Mouse (Mus musculus) embryonic facial prominence, embryonic 14.5 days (tissue): ENCODE data around the gene Suclg1. TPM values are rescaled to one million over a fixed set of nuclear protein-coding genes. Genes with fewer than 3 reads are reported as not detected.

Source experiments
- ATAC-seq: fragments of 200-750 bp; cut with Nextera tagmentation; 2 replicates; pipeline ENCODE4 v1.8.0; 2017; ENCODE audit warnings: low read depth, moderate number of reproducible peaks, moderate TSS enrichment
- DNase-seq: peaks from one replicate; pipeline ENCODE4 v3.0.0-alpha.2; 2015; ENCODE audit warnings: low spot score
- H3K27ac ChIP-seq: fragments of 300-500 bp; sonication (generic); replicated peaks from 2 replicates; pipeline ENCODE4 v1.5.1; 2014; ENCODE audit warnings: low read depth, mild to moderate bottlenecking, low read length, moderate library complexity
- H3K27me3 ChIP-seq: fragments of 300-500 bp; sonication (generic); replicated peaks from 2 replicates; pipeline ENCODE4 v1.6.1; 2014; ENCODE audit warnings: low read length; ENCODE audit not compliant: control insufficient read depth, insufficient read depth
- H3K36me3 ChIP-seq: fragments of 300-500 bp; sonication (generic); 2 replicates; pipeline ENCODE4 v1.6.1; 2014; ENCODE audit warnings: low read length, mixed read lengths; ENCODE audit not compliant: control insufficient read depth, insufficient read depth
- H3K4me1 ChIP-seq: fragments of 300-500 bp; sonication (generic); 2 replicates; pipeline ENCODE4 v1.6.1; 2014; ENCODE audit warnings: antibody characterized with exemption, low read length; ENCODE audit not compliant: control insufficient read depth, insufficient read depth
- H3K4me2 ChIP-seq: fragments of 300-500 bp; sonication (generic); 2 replicates; pipeline ENCODE4 v1.6.1; 2014; ENCODE audit warnings: low read depth, mild to moderate bottlenecking, low read length, moderate library complexity, mixed read lengths
- H3K4me3 ChIP-seq: fragments of 300-500 bp; sonication (generic); 2 replicates; pipeline ENCODE4 v1.5.1; 2014; ENCODE audit warnings: low read depth, mild to moderate bottlenecking, low read length
- H3K9ac ChIP-seq: fragments of 300-500 bp; sonication (generic); 2 replicates; pipeline ENCODE4 v1.6.1; 2014; ENCODE audit warnings: low read depth, mild to moderate bottlenecking, low read length, moderate library complexity, mixed read lengths
- H3K9me3 ChIP-seq: fragments of 300-500 bp; sonication (generic); 2 replicates; pipeline ENCODE4 v1.6.1; 2016; ENCODE audit warnings: low read length; ENCODE audit not compliant: control insufficient read depth
- WGBS: fragments of 180-500 bp; shearing (Covaris S2); extraction: QIAGEN DNeasy Blood & Tissue Kit; methylation state at CpG from one replicate; pipeline ENCODE4 v1.1.7; 2014; 5-methylcytosine and 5-hydroxymethylcytosine counted together
- polyA plus RNA-seq: library from polyadenylated mRNA; unstranded; fragments of >200 nt; fragmentation: Nextera tagmentation; extraction: Ambion mirVana; gene quantifications from 2 replicates; pipeline ENCODE4 v1.2.1, GENCODE M21; 2014

Gene Suclg1
- polyA plus RNA-seq, 1 experiment from 2014 or later, result 167 TPM

- no peaks in the 10 kb centered on the region for H3K9me3 ChIP-seq
- H3K4me3 ChIP-seq, result no peak overlapping the region
- DNase-seq, result no peak
- H3K27me3 ChIP-seq, result no peaks in the 10 kb centered on the region
- ATAC-seq, result no peak
- H3K4me1 ChIP-seq, result no peaks in the 10 kb centered on the region
- 74% methylated on average over 2 of the region's 2 CpGs for WGBS
- H3K36me3 ChIP-seq, result no peaks in the 10 kb centered on the region
- no peak overlapping the region for H3K27ac ChIP-seq
- no peak overlapping the region for H3K9ac ChIP-seq
- H3K4me2 ChIP-seq, result no peak overlapping the region
Observed at GRCm38 (mm10) chr6:73322306-73322705, 74.1 kb downstream of the Suclg1 start.

Other genes starting within 250 kb of the Suclg1 start
- 0.07 and 0.42 TPM in 2 replicates for gene Dnah6, start 26.7 kb upstream of the Suclg1 start, polyA plus RNA-seq
- gene 4931417E11Rik, start 221.3 kb downstream of the Suclg1 start, polyA plus RNA-seq, result not detected in 2 replicates